Mouse (Mus musculus) intestine, embryonic 14.5 days (tissue): Measurements from ENCODE around the gene Tln1. TPM values are rescaled to one million over a fixed set of nuclear protein-coding genes. Genes with fewer than 3 reads are reported as not detected.

Experiments
- ATAC-seq: fragments of 200-750 bp; cut with Nextera tagmentation; replicated peaks from 2 replicates; pipeline ENCODE4 v1.8.0; 2017; ENCODE audit warnings: low read depth, moderate number of reproducible peaks, moderate TSS enrichment, moderate library complexity; ENCODE audit not compliant: low FRiP score, low TSS enrichment
- DNase-seq: peaks from one replicate; pipeline ENCODE4 v3.0.0-alpha.2; 2018; ENCODE audit warnings: low spot score
- H3K27ac ChIP-seq: fragments of 300-500 bp; sonication (generic); 2 replicates; pipeline ENCODE4 v1.5.1; 2014; ENCODE audit warnings: low read depth, mild to moderate bottlenecking, control low read depth
- H3K27me3 ChIP-seq: fragments of 300-500 bp; sonication (generic); replicated peaks from 2 replicates; pipeline ENCODE4 v1.6.1; 2014; ENCODE audit warnings: low read length, control low read depth; ENCODE audit not compliant: control insufficient read depth, insufficient read depth
- H3K36me3 ChIP-seq: fragments of 300-500 bp; sonication (generic); 2 replicates; pipeline ENCODE4 v1.6.1; 2014; ENCODE audit warnings: low read length, control low read depth; ENCODE audit not compliant: control insufficient read depth, insufficient read depth
- H3K4me1 ChIP-seq: fragments of 300-500 bp; sonication (generic); replicated peaks from 2 replicates; pipeline ENCODE4 v1.6.1; 2014; ENCODE audit warnings: low read length, control low read depth, mixed read lengths; ENCODE audit not compliant: control insufficient read depth, insufficient read depth
- H3K4me2 ChIP-seq: fragments of 300-500 bp; sonication (generic); 2 replicates; pipeline ENCODE4 v1.6.1; 2014; ENCODE audit warnings: low read length
- H3K4me3 ChIP-seq: fragments of 300-500 bp; sonication (generic); 2 replicates; pipeline ENCODE4 v1.5.1; 2014; ENCODE audit warnings: low read depth, low read length, control low read depth, mixed read lengths
- H3K9ac ChIP-seq: fragments of 300-500 bp; sonication (generic); 2 replicates; pipeline ENCODE4 v1.6.1; 2014; ENCODE audit warnings: mild to moderate bottlenecking, low read length
- H3K9me3 ChIP-seq: fragments of 300-500 bp; sonication (generic); 2 replicates; pipeline ENCODE4 v1.6.1; 2016; ENCODE audit warnings: low read length, control low read depth; ENCODE audit not compliant: control insufficient read depth
- WGBS: fragments of 180-500 bp; shearing (Covaris S2); extraction: QIAGEN DNeasy Blood & Tissue Kit; methylation state at CpG from one replicate; pipeline ENCODE4 v1.1.7; 2014; 5-methylcytosine and 5-hydroxymethylcytosine counted together
- polyA plus RNA-seq: library from polyadenylated mRNA; unstranded; fragments of >200 nt; fragmentation: Nextera tagmentation; extraction: Ambion mirVana; gene quantifications from 2 replicates; pipeline ENCODE4 v1.2.1, GENCODE M21; 2014

Tln1 gene
- polyA plus RNA-seq, 1 experiment from 2014 or later, result 69.8 TPM

GRCm38 (mm10) chr4:43593453-43593852 is 31.0 kb upstream of the Tln1 start:
- no peaks in the 10 kb centered on the region for H3K36me3 ChIP-seq
- 40% methylated on average over 3 of the region's 3 CpGs for WGBS
- H3K27ac ChIP-seq, result no peak overlapping the region
- no peak overlapping the region for H3K4me2 ChIP-seq
- ATAC-seq, result 0 out of 2 replicates have a peak, but pooled peaks have one; percentile 36
- DNase-seq, result peak; percentile 52
- no peaks in the 10 kb centered on the region for H3K9me3 ChIP-seq
- no peak overlapping the region for H3K4me3 ChIP-seq
- H3K9ac ChIP-seq, result no peak overlapping the region
- peaks cover 4% of the 10 kb centered on the region; the same call in 1 of the 2 replicates for H3K4me1 ChIP-seq
- H3K27me3 ChIP-seq, result no peaks in the 10 kb centered on the region

- 76% methylated on average over 3 of the region's 3 CpGs for WGBS
- no peak overlapping the region for H3K9ac ChIP-seq
- ATAC-seq (no peak), DNase-seq (peak; percentile 35)
- no peak overlapping the region for H3K27ac ChIP-seq
- no peaks in the 10 kb centered on the region for H3K27me3 ChIP-seq
- H3K4me3 ChIP-seq, result no peak overlapping the region
- H3K4me2 ChIP-seq, result no peak overlapping the region
- no peaks in the 10 kb centered on the region for H3K9me3 ChIP-seq
- H3K4me1 ChIP-seq, result peaks cover 4% of the 10 kb centered on the region; the same call in 1 of the 2 replicates
- no peaks in the 10 kb centered on the region for H3K36me3 ChIP-seq
Observed at GRCm38 (mm10) chr4:43591961-43592360, 29.5 kb upstream of the Tln1 start.

- Histone ChIP-seq H3K9ac (no peak overlapping the region), H3K4me1 (peaks cover 4% of the 10 kb centered on the region; the same call in 1 of the 2 replicates), H3K27me3 (no peaks in the 10 kb centered on the region), H3K4me3 (no peak overlapping the region), H3K9me3 (no peaks in the 10 kb centered on the region), H3K4me2 (no peak overlapping the region), H3K36me3 (no peaks in the 10 kb centered on the region), H3K27ac (no peak overlapping the region)
- 38% methylated on average over 5 of the region's 5 CpGs for WGBS
- ATAC-seq, result no peak
- DNase-seq, result peak; percentile 29
Observed at GRCm38 (mm10) chr4:43591543-43591942, 29.1 kb upstream of the Tln1 start.

GRCm38 (mm10) chr4:43587681-43588080 is 25.2 kb upstream of the Tln1 start:
- 55% methylated on average over 7 of the region's 7 CpGs for WGBS

GRCm38 (mm10) chr4:43586411-43586810 is 23.9 kb upstream of the Tln1 start:
- Histone ChIP-seq H3K27ac (no peak overlapping the region), H3K9me3 (no peaks in the 10 kb centered on the region), H3K4me2 (no peak overlapping the region), H3K4me1 (no peaks in the 10 kb centered on the region; the same call in 1 of the 2 replicates), H3K9ac (no peak overlapping the region), H3K36me3 (peaks cover 28% of the 10 kb centered on the region), H3K4me3 (no peak overlapping the region), H3K27me3 (no peaks in the 10 kb centered on the region)
- ATAC-seq (no peak), DNase-seq (peak; percentile 51)
- 69% methylated on average over 8 of the region's 8 CpGs for WGBS

More at GRCm38 (mm10) chr4:43587681-43588080, 25.2 kb upstream of the Tln1 start:
- Histone ChIP-seq H3K27ac (no peak overlapping the region), H3K4me2 (no peak overlapping the region), H3K36me3 (peaks cover 15% of the 10 kb centered on the region), H3K9me3 (no peaks in the 10 kb centered on the region), H3K27me3 (no peaks in the 10 kb centered on the region), H3K4me1 (no peaks in the 10 kb centered on the region; the same call in 1 of the 2 replicates), H3K9ac (no peak overlapping the region), H3K4me3 (no peak overlapping the region)
- DNase-seq (no peak), ATAC-seq (no peak)

GRCm38 (mm10) chr4:43585682-43586081 is 23.2 kb upstream of the Tln1 start:
- Histone ChIP-seq H3K27me3 (no peaks in the 10 kb centered on the region), H3K36me3 (peaks cover 35% of the 10 kb centered on the region), H3K9ac (no peak overlapping the region), H3K27ac (no peak overlapping the region), H3K4me1 (no peaks in the 10 kb centered on the region; the same call in 1 of the 2 replicates), H3K4me3 (no peak overlapping the region), H3K9me3 (no peaks in the 10 kb centered on the region), H3K4me2 (no peak overlapping the region)
- ATAC-seq, result no peak
- WGBS, result 68% methylated on average over 10 of the region's 10 CpGs
- peak; percentile 47 for DNase-seq

GRCm38 (mm10) chr4:43584444-43585416 is 22.2 kb upstream of the Tln1 start, which contains the start of gene Msmp:
TSS of gene Msmp (minus strand) at chr4:43584494.
- WGBS, result 60% methylated on average over 12 of the region's 12 CpGs
- Histone ChIP-seq H3K27me3 (no peaks in the 10 kb centered on the region), H3K36me3 (peaks cover 41% of the 10 kb centered on the region), H3K4me3 (no peak within 1 kb of the TSS), H3K27ac (no peak within 1 kb of the TSS), H3K4me1 (peaks cover 2% of the 10 kb centered on the region; the same call in 1 of the 2 replicates), H3K9me3 (no peaks in the 10 kb centered on the region), H3K9ac (no peak within 1 kb of the TSS), H3K4me2 (no peak within 1 kb of the TSS)
- DNase-seq (peak; percentile 47), ATAC-seq (no peak)

- no peak overlapping the region for H3K4me3 ChIP-seq
- peaks cover 8% of the 10 kb centered on the region for H3K4me1 ChIP-seq
- no peak overlapping the region for H3K4me2 ChIP-seq
- no peaks in the 10 kb centered on the region for H3K9me3 ChIP-seq
- peaks cover 41% of the 10 kb centered on the region for H3K36me3 ChIP-seq
- 65% methylated on average over 7 of the region's 7 CpGs for WGBS
- no peak overlapping the region for H3K27ac ChIP-seq
- H3K9ac ChIP-seq, result no peak overlapping the region
- DNase-seq (peak; percentile 29), ATAC-seq (no peak)
- H3K27me3 ChIP-seq, result no peaks in the 10 kb centered on the region
Observed at GRCm38 (mm10) chr4:43583421-43583820, 20.9 kb upstream of the Tln1 start.
